Mouse (Mus musculus) brain, embryonic 14.5 days (tissue): Measurements from ENCODE around the gene Mettl17.

ENCODE experiments used
- CTCF ChIP-seq: fragments of 200-500 bp; IDR thresholded peaks from 2 replicates; pipeline ENCODE4 v1.5.1; 2012; ENCODE audit warnings: inconsistent platforms, mild to moderate bottlenecking, moderate library complexity, borderline replicate concordance; ENCODE audit not compliant: insufficient read depth, insufficient read length; ENCODE audit errors: extremely low read depth
- POLR2A ChIP-seq: fragments of 200-500 bp; IDR thresholded peaks from 2 replicates; pipeline ENCODE4 v1.6.1; 2012; ENCODE audit warnings: mild to moderate bottlenecking, inconsistent platforms, borderline replicate concordance; ENCODE audit not compliant: poor library complexity, insufficient read depth, insufficient read length, severe bottlenecking; ENCODE audit errors: extremely low read depth

DNA sequence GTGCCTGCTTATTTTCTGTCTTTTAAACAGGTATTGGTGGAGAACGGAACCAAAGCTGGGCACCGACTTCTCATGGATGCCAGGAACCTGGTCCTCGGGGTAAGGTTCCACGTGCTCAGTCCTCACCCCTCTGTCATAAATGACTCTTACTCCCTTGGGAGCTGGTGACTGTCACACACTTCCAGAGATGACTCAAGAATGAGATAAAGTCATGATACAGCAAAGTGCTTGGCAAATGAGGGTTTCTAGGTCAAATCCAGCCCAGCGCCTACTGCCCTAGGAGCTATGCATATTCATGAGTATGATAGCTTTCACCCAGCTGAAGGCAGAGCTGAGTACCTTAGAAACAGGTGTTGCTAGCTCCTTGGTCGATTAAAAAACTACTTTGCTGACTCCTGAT, 5.2 kb downstream of the Mettl17 start:
- TF ChIP-seq POLR2A (no peak), CTCF (no peak)
